Mouse (Mus musculus): Measurements from ENCODE around the gene Cd200r1. TPM values are rescaled to one million over a fixed set of nuclear protein-coding genes. Genes with fewer than 3 reads are reported as not detected.
A peak's percentile ranks its signal among the peaks of the same experiment; 100 is the strongest.

Gene Cd200r1
- polyA plus RNA-seq, 1 experiment from 2014 or later = 0.69 TPM

DNA sequence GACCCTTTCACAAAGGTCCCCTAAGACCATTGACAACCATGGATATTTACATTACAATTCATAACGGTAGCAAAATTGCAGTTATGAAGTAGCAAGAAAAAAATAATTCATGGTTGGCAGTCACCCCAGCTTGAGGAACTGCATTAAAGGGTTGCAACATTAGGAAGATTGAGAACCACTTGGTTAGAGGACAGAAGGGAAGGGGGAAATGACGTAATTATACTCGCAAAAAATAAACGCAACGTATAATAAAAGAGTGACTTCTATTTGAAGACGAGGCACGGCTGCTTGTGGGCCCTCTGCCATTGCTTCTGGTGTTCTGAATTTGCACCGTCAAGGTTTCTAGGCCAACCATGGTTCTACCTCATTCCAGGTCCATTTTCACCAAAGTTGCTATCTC lies 7.8 kb upstream of the Cd200r1 start:
- 66% methylated on average over 8 of the region's 8 CpGs for WGBS
- Histone ChIP-seq H3K4me2 (replicated peaks; ENCODE audit: low read depth) (no peak overlapping the region), H3K9me3 (ENCODE audit: control insufficient read depth) (no peaks in the 10 kb centered on the region), H3K27ac (ENCODE audit: low read depth, low read length) (no peak overlapping the region), H3K27me3 (replicated peaks; ENCODE audit: control insufficient read depth, insufficient read depth, low read length) (no peaks in the 10 kb centered on the region), H3K36me3 (ENCODE audit: control insufficient read depth, insufficient read depth) (no peaks in the 10 kb centered on the region), H3K4me1 (replicated peaks; ENCODE audit: control insufficient read depth, insufficient read depth, low read length) (no peaks in the 10 kb centered on the region), H3K9ac (ENCODE audit: low read depth, low read length) (no peak overlapping the region), H3K4me3 (ENCODE audit: low read depth, low read length) (no peak overlapping the region)
- no peak for TF ChIP-seq CTCF (IDR thresholded peaks at IDR 0.05; ENCODE audit: low read depth)
- no peak for ATAC-seq

DNA sequence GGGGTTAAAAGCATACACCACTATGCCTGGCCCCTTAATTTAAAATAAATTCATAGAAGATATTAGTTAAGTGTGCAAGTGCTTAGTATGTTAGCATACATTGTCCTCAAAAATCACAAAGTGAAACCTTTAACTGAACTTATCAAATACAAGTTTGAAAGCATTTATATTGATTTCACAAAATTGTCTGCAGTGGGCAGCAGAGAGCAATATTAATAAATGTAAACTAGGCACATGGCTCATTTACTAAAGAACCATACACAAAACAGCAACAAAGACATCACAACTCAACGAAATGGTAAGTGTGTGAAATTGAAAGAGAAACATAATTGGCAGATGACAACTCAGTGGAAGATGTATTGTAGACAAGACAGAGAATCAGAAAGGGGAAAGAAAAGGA lies 3.7 kb upstream of the Cd200r1 start:
- Histone ChIP-seq H3K9me3 (ENCODE audit: control insufficient read depth) (no peaks in the 10 kb centered on the region), H3K9ac (ENCODE audit: low read depth, low read length) (no peak overlapping the region), H3K4me2 (replicated peaks; ENCODE audit: low read depth) (no peak overlapping the region), H3K4me1 (replicated peaks; ENCODE audit: control insufficient read depth, insufficient read depth, low read length) (no peaks in the 10 kb centered on the region), H3K27me3 (replicated peaks; ENCODE audit: control insufficient read depth, insufficient read depth, low read length) (no peaks in the 10 kb centered on the region), H3K36me3 (ENCODE audit: control insufficient read depth, insufficient read depth) (no peaks in the 10 kb centered on the region), H3K27ac (ENCODE audit: low read depth, low read length) (no peak overlapping the region), H3K4me3 (ENCODE audit: low read depth, low read length) (no peak overlapping the region)
- TF ChIP-seq CTCF (IDR thresholded peaks at IDR 0.05; ENCODE audit: low read depth) = peak; percentile 54
- no peak for ATAC-seq
- WGBS = 60% methylated on average over 1 of the region's 1 CpGs

DNA sequence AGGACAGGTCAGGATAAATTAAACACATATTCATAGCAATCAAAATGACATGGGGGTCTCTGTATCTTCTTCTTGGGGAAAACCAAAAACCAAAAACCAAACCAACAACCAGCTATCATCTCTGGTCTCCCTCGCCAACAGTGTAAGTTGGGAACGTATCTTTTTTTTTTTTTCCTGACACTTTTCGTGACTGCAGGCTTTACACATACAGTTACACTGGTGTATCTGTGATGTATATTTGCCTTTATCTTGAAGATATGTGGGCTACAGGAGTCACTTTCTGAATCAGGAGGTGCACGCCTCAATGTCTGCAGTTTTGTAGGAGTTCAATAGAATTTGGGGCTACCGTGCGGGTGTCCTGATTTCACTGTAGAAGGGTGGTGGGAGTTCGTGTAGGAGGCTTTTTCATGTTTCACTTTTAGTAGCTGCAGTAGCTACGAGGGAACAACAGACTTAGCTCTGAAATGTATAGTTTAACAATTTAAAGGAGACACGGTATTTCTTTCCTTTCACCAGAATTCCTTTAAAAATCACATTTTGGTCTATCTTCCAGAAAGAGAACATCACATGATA lies 870 bp downstream of the Cd200r1 start:
- no peak overlapping the region for H3K27ac ChIP-seq (ENCODE audit: low read depth, low read length)
- H3K27me3 ChIP-seq (replicated peaks; ENCODE audit: control insufficient read depth, insufficient read depth, low read length) = no peaks in the 10 kb centered on the region
- no peaks in the 10 kb centered on the region for H3K4me1 ChIP-seq (replicated peaks; ENCODE audit: control insufficient read depth, insufficient read depth, low read length)
- no peaks in the 10 kb centered on the region for H3K36me3 ChIP-seq (ENCODE audit: control insufficient read depth, insufficient read depth)
- H3K4me2 ChIP-seq (replicated peaks; ENCODE audit: low read depth) = no peak overlapping the region
- H3K9ac ChIP-seq (ENCODE audit: low read depth, low read length) = no peak overlapping the region
- TF ChIP-seq CTCF (IDR thresholded peaks at IDR 0.05; ENCODE audit: low read depth) = no peak
- no peak for ATAC-seq
- WGBS = 82% methylated on average over 9 of the region's 9 CpGs
- no peaks in the 10 kb centered on the region for H3K9me3 ChIP-seq (ENCODE audit: control insufficient read depth)
- no peak overlapping the region for H3K4me3 ChIP-seq (ENCODE audit: low read depth, low read length)

DNA sequence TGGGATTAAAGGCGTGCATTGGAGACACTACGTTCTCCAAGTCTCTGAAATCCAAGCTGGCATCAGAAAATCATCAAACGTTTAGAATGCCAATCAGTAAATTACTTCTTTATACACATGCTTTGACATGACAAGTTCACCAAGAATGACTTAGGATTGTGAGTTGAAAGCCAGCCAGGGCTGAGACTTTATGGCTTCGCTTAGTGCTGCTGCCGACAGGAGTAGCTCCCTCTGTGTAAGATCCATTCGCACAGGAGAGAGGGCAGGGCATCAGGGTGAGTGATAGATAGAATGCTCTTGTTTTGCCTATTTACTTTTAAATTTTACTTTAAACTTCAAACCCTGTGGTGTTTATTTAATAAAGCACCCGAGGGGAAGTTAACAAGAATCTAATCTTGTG lies 2.0 kb downstream of the Cd200r1 start:
- no peak overlapping the region for H3K4me2 ChIP-seq (replicated peaks; ENCODE audit: low read depth)
- no peaks in the 10 kb centered on the region for H3K36me3 ChIP-seq (ENCODE audit: control insufficient read depth, insufficient read depth)
- ATAC-seq = no peak
- no peak overlapping the region for H3K4me3 ChIP-seq (ENCODE audit: low read depth, low read length)
- H3K27me3 ChIP-seq (replicated peaks; ENCODE audit: control insufficient read depth, insufficient read depth, low read length) = no peaks in the 10 kb centered on the region
- 80% methylated on average over 7 of the region's 7 CpGs for WGBS
- no peak for TF ChIP-seq CTCF (IDR thresholded peaks at IDR 0.05; ENCODE audit: low read depth)
- no peaks in the 10 kb centered on the region for H3K4me1 ChIP-seq (replicated peaks; ENCODE audit: control insufficient read depth, insufficient read depth, low read length)
- no peak overlapping the region for H3K9ac ChIP-seq (ENCODE audit: low read depth, low read length)
- no peak overlapping the region for H3K27ac ChIP-seq (ENCODE audit: low read depth, low read length)
- H3K9me3 ChIP-seq (ENCODE audit: control insufficient read depth) = no peaks in the 10 kb centered on the region

DNA sequence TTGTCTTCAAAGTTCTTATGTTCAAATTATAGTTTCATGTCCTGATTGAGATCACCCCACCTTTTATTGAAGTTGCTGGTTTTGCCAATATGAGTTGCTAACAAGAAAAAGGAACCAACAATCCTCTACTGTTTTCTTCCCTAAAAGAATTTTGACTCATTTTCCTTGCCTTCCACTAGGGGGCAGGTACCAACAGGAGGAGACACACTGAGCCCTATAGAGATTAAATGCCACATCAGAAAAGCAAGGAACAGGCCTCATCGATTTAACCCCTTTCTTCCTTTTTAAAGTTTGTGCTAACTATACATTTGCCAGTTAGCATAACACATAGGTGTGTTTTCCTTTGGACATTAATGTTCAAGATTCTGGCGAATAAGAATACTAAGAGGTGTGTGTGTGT lies 2.4 kb downstream of the Cd200r1 start:
- Histone ChIP-seq H3K4me1 (replicated peaks; ENCODE audit: control insufficient read depth, insufficient read depth, low read length) (no peaks in the 10 kb centered on the region), H3K4me2 (replicated peaks; ENCODE audit: low read depth) (no peak overlapping the region), H3K4me3 (ENCODE audit: low read depth, low read length) (no peak overlapping the region), H3K9ac (ENCODE audit: low read depth, low read length) (no peak overlapping the region), H3K27me3 (replicated peaks; ENCODE audit: control insufficient read depth, insufficient read depth, low read length) (no peaks in the 10 kb centered on the region), H3K9me3 (ENCODE audit: control insufficient read depth) (no peaks in the 10 kb centered on the region), H3K27ac (ENCODE audit: low read depth, low read length) (no peak overlapping the region), H3K36me3 (ENCODE audit: control insufficient read depth, insufficient read depth) (no peaks in the 10 kb centered on the region)
- peak; percentile 85 for TF ChIP-seq CTCF (IDR thresholded peaks at IDR 0.05; ENCODE audit: low read depth)
- 47% methylated on average over 2 of the region's 2 CpGs for WGBS
- ATAC-seq = no peak

DNA sequence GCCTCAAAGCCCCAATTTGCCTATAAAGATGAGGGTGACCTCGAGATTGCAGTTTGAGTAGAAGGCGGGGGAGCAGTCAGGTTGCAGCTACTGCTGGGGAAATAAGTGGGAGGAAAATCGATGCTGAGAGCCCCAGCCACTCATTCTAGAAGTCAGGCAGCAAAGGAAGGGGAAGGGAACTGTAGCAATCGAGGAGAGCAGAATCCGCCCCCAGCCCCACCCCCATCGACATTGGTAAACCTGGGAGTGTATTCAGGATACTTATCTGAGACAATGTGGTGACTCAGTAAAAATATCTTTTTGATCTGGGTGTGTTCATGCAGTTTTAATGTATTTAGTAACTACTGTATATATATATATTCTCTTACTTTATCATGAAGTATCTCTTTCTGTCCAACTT lies 7.0 kb downstream of the Cd200r1 start:
- no peak overlapping the region for H3K9ac ChIP-seq (ENCODE audit: low read depth, low read length)
- no peak overlapping the region for H3K4me3 ChIP-seq (ENCODE audit: low read depth, low read length)
- no peak for ATAC-seq
- no peak for TF ChIP-seq CTCF (IDR thresholded peaks at IDR 0.05; ENCODE audit: low read depth)
- no peak overlapping the region for H3K4me2 ChIP-seq (replicated peaks; ENCODE audit: low read depth)
- no peak overlapping the region for H3K27ac ChIP-seq (ENCODE audit: low read depth, low read length)
- 63% methylated on average over 6 of the region's 6 CpGs for WGBS
- H3K36me3 ChIP-seq (ENCODE audit: control insufficient read depth, insufficient read depth) = no peaks in the 10 kb centered on the region
- H3K9me3 ChIP-seq (ENCODE audit: control insufficient read depth) = no peaks in the 10 kb centered on the region
- no peaks in the 10 kb centered on the region for H3K4me1 ChIP-seq (replicated peaks; ENCODE audit: control insufficient read depth, insufficient read depth, low read length)
- H3K27me3 ChIP-seq (replicated peaks; ENCODE audit: control insufficient read depth, insufficient read depth, low read length) = no peaks in the 10 kb centered on the region

DNA sequence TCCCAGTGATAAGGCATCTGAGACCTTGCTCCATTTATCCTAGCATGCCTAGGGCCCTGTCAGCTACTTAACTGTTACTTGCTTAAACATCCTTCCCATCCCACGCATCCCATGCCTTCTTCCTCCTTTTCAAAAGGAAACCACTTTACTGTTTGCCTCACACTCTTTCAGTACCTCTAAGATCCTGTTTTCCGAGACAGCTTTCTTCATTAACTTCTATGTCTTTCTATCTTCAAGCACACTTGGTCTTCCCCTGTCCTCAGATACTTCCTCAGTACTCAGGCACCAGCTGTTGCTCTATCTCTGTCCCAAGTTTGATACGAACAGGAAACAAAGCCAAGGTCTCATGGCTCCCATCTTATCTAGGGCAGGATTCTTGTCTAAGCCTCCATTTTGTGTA lies 8.1 kb downstream of the Cd200r1 start:
- Histone ChIP-seq H3K9ac (ENCODE audit: low read depth, low read length) (no peak overlapping the region), H3K4me1 (replicated peaks; ENCODE audit: control insufficient read depth, insufficient read depth, low read length) (no peaks in the 10 kb centered on the region), H3K36me3 (ENCODE audit: control insufficient read depth, insufficient read depth) (no peaks in the 10 kb centered on the region), H3K9me3 (ENCODE audit: control insufficient read depth) (no peaks in the 10 kb centered on the region), H3K4me3 (ENCODE audit: low read depth, low read length) (no peak overlapping the region), H3K27ac (ENCODE audit: low read depth, low read length) (no peak overlapping the region), H3K4me2 (replicated peaks; ENCODE audit: low read depth) (no peak overlapping the region), H3K27me3 (replicated peaks; ENCODE audit: control insufficient read depth, insufficient read depth, low read length) (no peaks in the 10 kb centered on the region)
- no peak for TF ChIP-seq CTCF (IDR thresholded peaks at IDR 0.05; ENCODE audit: low read depth)
- ATAC-seq = no peak
- WGBS = 80% methylated on average over 3 of the region's 3 CpGs
